Mouse (Mus musculus) liver, embryonic 12.5 days (tissue): ENCODE measurements around the gene Lpar6. TPM values are rescaled to one million over a fixed set of nuclear protein-coding genes. Genes with fewer than 3 reads are reported as not detected.
A peak's percentile ranks its signal among the peaks of the same experiment; 100 is the strongest.

Source experiments
- ATAC-seq: fragments of 200-750 bp; cut with Nextera tagmentation; 2 replicates; pipeline ENCODE4 v1.8.0; 2017; ENCODE audit warnings: moderate number of reproducible peaks, mild to moderate bottlenecking, moderate library complexity
- H3K27ac ChIP-seq: fragments of 300-500 bp; sonication (generic); 2 replicates; pipeline ENCODE4 v1.5.1; 2016; ENCODE audit warnings: mild to moderate bottlenecking
- H3K27me3 ChIP-seq: fragments of 300-500 bp; sonication (generic); replicated peaks from 2 replicates; pipeline ENCODE4 v1.6.1; 2016; ENCODE audit warnings: mild to moderate bottlenecking, moderate library complexity
- H3K36me3 ChIP-seq: fragments of 300-500 bp; sonication (generic); 2 replicates; pipeline ENCODE4 v1.6.1; 2016; ENCODE audit warnings: mild to moderate bottlenecking, moderate library complexity
- H3K4me1 ChIP-seq: fragments of 300-500 bp; sonication (generic); 2 replicates; pipeline ENCODE4 v1.6.1; 2016
- H3K4me2 ChIP-seq: fragments of 300-500 bp; sonication (generic); 2 replicates; pipeline ENCODE4 v1.6.1; 2016; ENCODE audit warnings: mild to moderate bottlenecking, moderate library complexity
- H3K4me3 ChIP-seq: fragments of 300-500 bp; sonication (generic); 2 replicates; pipeline ENCODE4 v1.5.1; 2016; ENCODE audit warnings: mild to moderate bottlenecking, moderate library complexity
- H3K9ac ChIP-seq: fragments of 300-500 bp; sonication (generic); 2 replicates; pipeline ENCODE4 v1.6.1; 2016; ENCODE audit warnings: mild to moderate bottlenecking, moderate library complexity
- H3K9me3 ChIP-seq: fragments of 300-500 bp; sonication (generic); replicated peaks from 2 replicates; pipeline ENCODE4 v1.6.1; 2016; ENCODE audit warnings: mild to moderate bottlenecking, moderate library complexity
- WGBS: fragments of 180-500 bp; shearing (Covaris S2); methylation state at CpG from one replicate; pipeline ENCODE4 v1.1.7; 2016; ENCODE audit not compliant: insufficient replicate concordance; 5-methylcytosine and 5-hydroxymethylcytosine counted together
- polyA plus RNA-seq: library from polyadenylated mRNA; unstranded; fragments of >200 nt; fragmentation: Nextera tagmentation; extraction: Ambion mirVana; gene quantifications from 2 replicates; pipeline ENCODE4 v1.2.1, GENCODE M21; 2016

Gene Lpar6
- polyA plus RNA-seq, 1 experiment from 2014 or later, result 5.5 TPM

- Histone ChIP-seq H3K4me2 (peak overlapping the region; percentile 32), H3K27me3 (no peaks in the 10 kb centered on the region)
- peak; percentile 42; the same call in 1 of the 2 replicates for ATAC-seq
These were observed 3.1 kb upstream of the Lpar6 start for GRCm38 (mm10) chr14:73234468-73235031.

GRCm38 (mm10) chr14:73238498-73239250, 979 bp downstream of the Lpar6 start:
- H3K4me1 ChIP-seq, result peaks cover 34% of the 10 kb centered on the region
- ATAC-seq, result peak; percentile 70
- peak overlapping the region; percentile 66 for H3K4me2 ChIP-seq
- under 1% methylated on average over 20 of the region's 20 CpGs for WGBS
- peaks cover 13% of the 10 kb centered on the region for H3K36me3 ChIP-seq
- H3K27ac ChIP-seq, result peak overlapping the region; percentile 79
- H3K9ac ChIP-seq, result peak overlapping the region; percentile 63
- peak overlapping the region; percentile 52 for H3K4me3 ChIP-seq
- no peaks in the 10 kb centered on the region for H3K27me3 ChIP-seq
- no peaks in the 10 kb centered on the region for H3K9me3 ChIP-seq

More at GRCm38 (mm10) chr14:73234468-73235031, 3.1 kb upstream of the Lpar6 start:
- Histone ChIP-seq H3K9ac (no peak overlapping the region), H3K9me3 (no peaks in the 10 kb centered on the region), H3K36me3 (peaks cover 17% of the 10 kb centered on the region), H3K4me3 (no peak overlapping the region), H3K4me1 (peaks cover 37% of the 10 kb centered on the region), H3K27ac (peak overlapping the region; percentile 72)
- 9% methylated on average over 2 of the region's 2 CpGs for WGBS

- 0 out of 2 replicates have a peak, but pooled peaks have one; percentile 51 for ATAC-seq
- no peaks in the 10 kb centered on the region for H3K9me3 ChIP-seq
- H3K27me3 ChIP-seq, result no peaks in the 10 kb centered on the region
These were observed 1.6 kb downstream of the Lpar6 start for GRCm38 (mm10) chr14:73239291-73239690.

GRCm38 (mm10) chr14:73239857-73240256, 2.2 kb downstream of the Lpar6 start:
- WGBS, result 52% methylated on average over 3 of the region's 3 CpGs
- Histone ChIP-seq H3K27me3 (no peaks in the 10 kb centered on the region), H3K4me2 (no peak overlapping the region), H3K4me3 (no peak overlapping the region), H3K9ac (no peak overlapping the region), H3K36me3 (peaks cover 23% of the 10 kb centered on the region), H3K4me1 (peaks cover 25% of the 10 kb centered on the region), H3K27ac (no peak overlapping the region), H3K9me3 (no peaks in the 10 kb centered on the region)
- no peak for ATAC-seq

More at GRCm38 (mm10) chr14:73239291-73239690, 1.6 kb downstream of the Lpar6 start:
- Histone ChIP-seq H3K9ac (peak overlapping the region; percentile 63), H3K4me1 (peaks cover 31% of the 10 kb centered on the region), H3K4me2 (peak overlapping the region; percentile 66), H3K4me3 (peak overlapping the region; percentile 52), H3K27ac (peak overlapping the region; percentile 79), H3K36me3 (peaks cover 17% of the 10 kb centered on the region)
- WGBS, result 0% methylated on average over 6 of the region's 6 CpGs

- Histone ChIP-seq H3K9me3 (no peaks in the 10 kb centered on the region), H3K4me3 (no peak overlapping the region)
- 88% methylated on average over 2 of the region's 2 CpGs for WGBS
These were observed 6.4 kb downstream of the Lpar6 start for GRCm38 (mm10) chr14:73244061-73244597.

GRCm38 (mm10) chr14:73250056-73250455, 12.4 kb downstream of the Lpar6 start:
- H3K9me3 ChIP-seq, result no peaks in the 10 kb centered on the region
- 89% methylated on average over 2 of the region's 2 CpGs for WGBS
- H3K4me3 ChIP-seq, result no peak overlapping the region
- H3K4me1 ChIP-seq, result peaks cover 5% of the 10 kb centered on the region
- no peak overlapping the region for H3K9ac ChIP-seq
- peaks cover 12% of the 10 kb centered on the region for H3K36me3 ChIP-seq
- no peaks in the 10 kb centered on the region for H3K27me3 ChIP-seq
- no peak overlapping the region for H3K27ac ChIP-seq
- no peak overlapping the region for H3K4me2 ChIP-seq
- peak; percentile 71 for ATAC-seq

More at GRCm38 (mm10) chr14:73244061-73244597, 6.4 kb downstream of the Lpar6 start:
- Histone ChIP-seq H3K27ac (no peak overlapping the region), H3K27me3 (no peaks in the 10 kb centered on the region), H3K36me3 (peaks cover 23% of the 10 kb centered on the region), H3K9ac (no peak overlapping the region), H3K4me2 (no peak overlapping the region), H3K4me1 (0 out of 2 replicates have a peak, but pooled peaks cover 3% of the 10 kb centered on the region)
- no peak for ATAC-seq

- Histone ChIP-seq H3K9ac (no peak overlapping the region), H3K27ac (peak overlapping the region; percentile 30; the same call in 1 of the 2 replicates), H3K4me1 (peaks cover 5% of the 10 kb centered on the region), H3K4me2 (no peak overlapping the region), H3K27me3 (no peaks in the 10 kb centered on the region), H3K4me3 (no peak overlapping the region), H3K9me3 (no peaks in the 10 kb centered on the region), H3K36me3 (peaks cover 12% of the 10 kb centered on the region; the same call in 1 of the 2 replicates)
- 91% methylated on average over 2 of the region's 2 CpGs for WGBS
- no peak for ATAC-seq
These were observed 14.6 kb downstream of the Lpar6 start for GRCm38 (mm10) chr14:73252276-73252675.

- Histone ChIP-seq H3K36me3 (peaks cover 8% of the 10 kb centered on the region; the same call in 1 of the 2 replicates), H3K9me3 (no peaks in the 10 kb centered on the region), H3K9ac (no peak overlapping the region), H3K27ac (peak overlapping the region; percentile 58), H3K27me3 (no peaks in the 10 kb centered on the region), H3K4me1 (peaks cover 5% of the 10 kb centered on the region), H3K4me3 (no peak overlapping the region), H3K4me2 (no peak overlapping the region)
- 33% methylated on average over 6 of the region's 6 CpGs for WGBS
- ATAC-seq, result peak; percentile 50; the same call in 1 of the 2 replicates
These were observed 16.0 kb downstream of the Lpar6 start for GRCm38 (mm10) chr14:73253453-73254251.

- Histone ChIP-seq H3K9ac (no peak overlapping the region), H3K4me3 (no peak overlapping the region), H3K4me1 (peaks cover 5% of the 10 kb centered on the region), H3K27ac (peak overlapping the region; percentile 56; the same call in 1 of the 2 replicates), H3K9me3 (no peaks in the 10 kb centered on the region), H3K27me3 (no peaks in the 10 kb centered on the region), H3K4me2 (no peak overlapping the region), H3K36me3 (peaks cover 11% of the 10 kb centered on the region; the same call in 1 of the 2 replicates)
- WGBS, result 72% methylated on average over 4 of the region's 4 CpGs
- ATAC-seq, result no peak
These were observed 16.7 kb downstream of the Lpar6 start for GRCm38 (mm10) chr14:73254412-73254811.

- Histone ChIP-seq H3K27me3 (no peaks in the 10 kb centered on the region), H3K27ac (no peak overlapping the region), H3K4me2 (no peak overlapping the region), H3K36me3 (peaks cover 11% of the 10 kb centered on the region; the same call in 1 of the 2 replicates), H3K9me3 (no peaks in the 10 kb centered on the region), H3K9ac (no peak overlapping the region), H3K4me1 (peaks cover 5% of the 10 kb centered on the region), H3K4me3 (no peak overlapping the region)
- 57% methylated on average over 3 of the region's 3 CpGs for WGBS
- no peak for ATAC-seq
These were observed 17.8 kb downstream of the Lpar6 start for GRCm38 (mm10) chr14:73255426-73255970.

- no peak overlapping the region for H3K4me2 ChIP-seq
- H3K36me3 ChIP-seq, result peaks cover 18% of the 10 kb centered on the region
- H3K9me3 ChIP-seq, result no peaks in the 10 kb centered on the region
- no peaks in the 10 kb centered on the region for H3K27me3 ChIP-seq
- 70% methylated on average over 7 of the region's 7 CpGs for WGBS
- no peak overlapping the region for H3K4me3 ChIP-seq
- peaks cover 5% of the 10 kb centered on the region for H3K4me1 ChIP-seq
- no peak overlapping the region for H3K9ac ChIP-seq
- H3K27ac ChIP-seq, result no peak overlapping the region
- ATAC-seq, result no peak
These were observed 19.7 kb downstream of the Lpar6 start for GRCm38 (mm10) chr14:73257348-73257747.
